Mouse (Mus musculus): ENCODE results near the gene Shcbp1l. TPM values are rescaled to one million over a fixed set of nuclear protein-coding genes. Genes with fewer than 3 reads are reported as not detected.
"Not testable (repeated sequence)": the region's sequence is repeated elsewhere in the genome, so short reads cannot be mapped to it uniquely, and the experiment has no call there.

Shcbp1l gene
- total RNA-seq, 2 experiments from 2014 or later, result 0.13 to 0.51 TPM

DNA sequence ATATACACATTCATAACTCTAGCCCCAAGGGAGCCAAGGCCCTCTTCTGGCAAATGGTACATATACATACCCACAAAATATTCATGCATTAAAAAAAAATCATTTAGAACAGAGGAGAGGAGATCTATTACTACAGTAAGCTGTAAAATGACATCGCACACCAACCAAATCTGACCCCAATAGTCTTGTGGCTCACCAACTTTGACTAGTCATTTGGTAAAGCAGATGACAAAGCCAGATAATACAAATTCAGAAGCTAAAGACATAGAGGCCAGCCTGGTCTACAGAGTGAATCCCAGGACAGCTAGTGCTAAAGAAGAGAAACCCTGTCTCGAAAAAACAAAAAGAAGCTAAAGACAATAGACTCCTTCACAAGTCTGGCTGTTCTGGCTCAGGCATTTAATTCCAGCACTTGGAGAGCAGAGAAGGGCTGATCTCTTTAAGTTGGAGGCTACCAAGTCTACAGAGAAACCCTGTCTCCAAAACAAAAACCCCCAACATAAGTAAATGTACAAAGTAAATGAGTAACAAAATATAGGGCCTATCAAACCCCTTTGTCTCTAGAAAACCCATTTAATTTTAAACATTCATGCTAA lies 60.3 kb downstream of the Shcbp1l start:
- no peak for ATAC-seq (ENCODE audit: poor library complexity, severe bottlenecking)

DNA sequence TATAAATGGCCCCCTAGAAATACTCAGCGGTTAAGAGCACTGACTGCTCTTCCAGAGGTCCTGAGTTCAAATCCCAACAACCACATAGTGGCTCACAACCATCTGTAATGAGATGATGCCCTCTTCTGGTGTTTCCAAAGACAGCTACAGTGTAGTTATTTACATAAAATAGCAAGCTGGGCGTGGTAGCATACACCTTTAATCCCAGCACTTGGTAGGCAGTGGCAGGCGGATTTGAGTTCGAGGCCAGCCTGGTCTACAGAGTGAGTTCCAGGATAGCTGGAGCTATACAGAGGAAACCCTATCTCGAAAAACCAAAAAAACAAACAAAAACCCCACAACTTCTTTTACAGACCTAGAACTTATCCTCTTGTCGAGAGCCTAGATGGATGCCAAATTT lies 61.2 kb downstream of the Shcbp1l start:
- ATAC-seq (ENCODE audit: poor library complexity, severe bottlenecking), result not testable (repeated sequence)

DNA sequence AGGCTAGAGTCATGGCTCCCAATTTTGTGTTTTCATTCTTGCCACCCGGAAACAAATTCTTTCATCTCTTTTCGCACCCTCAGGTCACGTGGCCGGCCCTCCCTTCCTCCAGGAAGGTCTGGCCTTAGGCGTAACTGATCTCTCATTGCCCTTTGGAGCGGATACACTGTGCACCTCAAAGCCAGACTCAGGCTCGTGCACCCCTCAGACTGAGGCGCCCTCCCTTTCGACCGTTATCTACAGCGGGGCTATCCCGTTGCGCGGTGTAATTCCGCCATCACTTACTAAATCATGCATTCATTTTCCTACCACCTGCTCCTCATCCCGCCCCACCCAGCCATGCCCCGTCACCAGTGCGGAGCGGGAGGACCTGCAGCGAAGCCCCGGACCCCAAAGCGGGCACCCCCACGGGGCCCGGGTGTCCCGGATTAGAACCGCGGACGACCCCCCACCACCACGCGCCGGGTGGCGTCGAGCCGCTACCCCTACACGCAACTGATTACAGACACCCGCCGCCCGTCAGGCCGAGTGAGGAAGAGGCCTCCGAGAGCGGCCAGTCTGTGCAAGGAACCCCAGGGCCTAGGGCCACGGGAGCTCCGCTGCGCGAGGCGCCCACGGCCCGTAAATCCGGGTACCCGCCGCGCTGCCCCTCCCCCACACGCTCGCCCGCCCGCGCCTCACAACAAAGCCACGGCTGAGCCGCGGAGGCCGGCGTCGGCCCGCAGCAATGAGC lies 62.0 kb downstream of the Shcbp1l start:
- ATAC-seq (ENCODE audit: poor library complexity, severe bottlenecking), result peak; percentile 43

DNA sequence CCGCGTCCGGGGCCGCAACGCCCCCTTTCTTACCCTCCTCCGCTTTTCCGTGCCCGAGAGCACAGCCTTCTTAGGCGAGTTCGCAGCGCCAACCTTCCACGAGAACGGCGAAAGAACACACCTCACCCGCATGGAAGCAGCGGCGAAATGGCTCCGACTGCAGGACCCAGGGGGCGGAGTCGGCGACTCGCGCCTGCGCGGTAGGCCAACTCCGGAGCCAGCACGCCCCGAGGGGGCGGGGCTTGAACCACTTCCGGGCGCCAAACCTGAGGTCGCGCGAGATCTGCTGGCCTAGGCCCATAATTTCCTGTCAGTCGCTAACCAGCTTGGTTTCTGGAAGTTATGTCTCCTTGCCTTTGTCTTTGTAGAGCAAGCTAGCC lies 62.5 kb downstream of the Shcbp1l start, which contains the start of gene Dhx9:
TSS of gene Dhx9 (minus strand) at position 161 of the 380 bp plus-strand sequence.
- ATAC-seq (ENCODE audit: poor library complexity, severe bottlenecking), result peak; percentile 81

DNA sequence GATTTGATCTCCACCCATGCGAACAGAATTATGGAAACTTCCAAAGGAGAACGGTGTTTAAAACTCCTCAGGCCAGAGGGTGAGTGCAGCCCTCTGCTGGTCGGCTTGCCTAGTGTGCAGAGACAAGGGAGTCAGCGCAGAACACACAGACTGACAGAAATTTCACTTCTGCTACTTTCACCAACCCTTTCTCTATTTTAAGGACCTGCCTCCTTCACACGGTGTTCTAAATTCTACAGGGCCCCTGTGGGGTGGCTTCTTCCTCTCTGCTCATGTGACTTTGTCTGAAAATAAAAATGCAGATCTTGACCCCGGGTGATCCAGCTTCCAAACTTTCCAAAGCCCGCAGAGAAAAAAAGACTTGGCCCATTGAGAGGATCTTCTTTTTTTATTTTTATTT lies 64.2 kb downstream of the Shcbp1l start:
- ATAC-seq (ENCODE audit: poor library complexity, severe bottlenecking), result peak; percentile 71

DNA sequence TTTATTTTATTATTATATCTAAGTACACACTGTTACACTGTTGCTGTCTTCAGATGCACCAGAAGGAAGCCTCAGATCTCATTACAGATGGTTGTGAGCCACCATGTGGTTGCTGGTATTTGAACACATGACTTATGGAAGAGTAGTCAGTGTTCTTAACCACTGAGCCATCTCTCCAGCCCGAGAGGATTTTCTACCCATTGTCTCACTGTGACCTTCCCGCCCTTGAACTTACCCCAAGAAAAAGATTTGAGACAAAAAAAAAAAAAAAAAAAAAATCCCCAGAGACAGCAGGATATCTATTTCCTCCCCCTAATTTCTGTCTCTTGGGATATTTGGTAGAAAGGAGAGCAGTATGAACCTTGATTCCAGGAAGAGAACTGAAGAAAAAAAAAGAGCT lies 64.6 kb downstream of the Shcbp1l start:
- no peak for ATAC-seq (ENCODE audit: poor library complexity, severe bottlenecking)

DNA sequence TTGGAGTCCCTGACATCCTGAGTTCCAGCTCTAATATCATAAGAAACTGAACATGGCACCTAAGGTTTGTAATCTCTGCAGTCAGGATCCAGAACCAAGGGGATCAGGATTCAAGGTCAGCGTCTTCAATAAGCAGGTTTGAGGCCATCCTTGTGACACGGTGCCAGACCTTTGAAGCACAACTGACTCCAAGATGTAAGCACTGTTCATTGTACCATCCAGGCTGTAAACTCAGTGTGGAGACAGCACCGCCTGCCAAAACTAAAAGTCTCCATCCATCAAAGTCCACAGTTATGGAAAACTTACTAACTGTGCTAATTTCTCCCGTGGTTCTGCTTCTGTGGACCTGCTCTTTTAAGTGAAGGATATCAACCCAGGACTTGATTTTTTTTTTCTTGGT lies 65.0 kb downstream of the Shcbp1l start:
- ATAC-seq (ENCODE audit: poor library complexity, severe bottlenecking), result no peak

DNA sequence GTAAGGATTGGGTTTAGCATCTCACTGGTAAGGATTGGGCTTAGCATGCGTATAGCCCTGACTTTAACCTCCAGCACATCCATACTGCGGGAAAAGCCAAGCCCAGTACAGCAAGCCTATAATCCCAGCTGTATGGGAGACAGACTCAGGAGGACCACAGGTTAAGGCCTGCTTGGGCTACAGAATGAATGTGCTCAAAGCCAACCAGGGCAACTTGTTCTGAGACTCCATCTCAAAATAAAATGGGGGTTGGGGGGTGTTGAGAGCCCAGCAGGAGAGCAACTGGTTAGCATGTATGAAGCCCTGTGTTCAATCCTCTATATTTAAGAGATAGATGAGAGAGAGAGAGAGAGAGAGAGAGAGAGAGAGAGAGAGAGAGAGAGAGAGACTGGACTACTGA lies 66.4 kb downstream of the Shcbp1l start:
- no peak for ATAC-seq (ENCODE audit: poor library complexity, severe bottlenecking)

DNA sequence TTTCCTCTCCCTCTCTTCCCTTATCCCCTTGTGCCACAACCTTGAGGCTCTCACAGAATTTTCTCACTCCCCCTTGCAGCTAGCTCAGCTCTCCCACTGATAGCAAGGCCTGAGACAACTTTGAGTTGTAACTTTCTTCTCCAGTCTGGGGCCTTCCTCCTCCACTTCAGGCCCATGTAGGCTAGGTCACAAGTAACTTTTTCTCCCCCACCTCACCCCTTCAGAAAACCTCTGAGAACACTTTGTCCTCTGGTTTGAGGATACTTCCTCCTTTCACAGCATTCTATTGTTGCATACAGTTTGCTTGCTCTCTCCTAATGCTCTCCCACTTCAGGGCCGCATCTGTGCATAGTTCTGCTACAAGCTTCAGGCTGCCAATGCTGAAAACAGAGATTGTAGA lies 66.9 kb downstream of the Shcbp1l start:
- ATAC-seq (ENCODE audit: poor library complexity, severe bottlenecking), result no peak

DNA sequence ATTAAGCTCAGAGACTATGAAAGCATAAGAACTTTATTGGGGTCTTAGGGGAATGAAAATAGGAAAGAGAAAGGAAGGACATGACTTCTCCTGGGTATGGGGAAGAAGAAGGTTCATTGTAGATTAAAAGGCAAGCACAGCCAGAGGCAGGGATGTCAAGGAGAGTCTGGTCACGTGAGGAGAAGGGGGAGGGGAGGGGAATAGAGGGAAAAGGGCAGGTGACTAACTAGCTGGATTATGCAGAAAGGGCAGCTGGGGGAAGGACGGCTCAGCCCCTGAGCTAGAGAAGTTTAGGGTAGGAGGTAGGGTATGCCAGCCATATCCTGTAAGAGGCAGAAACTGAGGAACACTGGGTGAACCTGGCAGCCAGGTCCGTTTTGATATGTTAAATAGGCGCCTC lies 68.4 kb downstream of the Shcbp1l start:
- no peak for ATAC-seq (ENCODE audit: poor library complexity, severe bottlenecking)

DNA sequence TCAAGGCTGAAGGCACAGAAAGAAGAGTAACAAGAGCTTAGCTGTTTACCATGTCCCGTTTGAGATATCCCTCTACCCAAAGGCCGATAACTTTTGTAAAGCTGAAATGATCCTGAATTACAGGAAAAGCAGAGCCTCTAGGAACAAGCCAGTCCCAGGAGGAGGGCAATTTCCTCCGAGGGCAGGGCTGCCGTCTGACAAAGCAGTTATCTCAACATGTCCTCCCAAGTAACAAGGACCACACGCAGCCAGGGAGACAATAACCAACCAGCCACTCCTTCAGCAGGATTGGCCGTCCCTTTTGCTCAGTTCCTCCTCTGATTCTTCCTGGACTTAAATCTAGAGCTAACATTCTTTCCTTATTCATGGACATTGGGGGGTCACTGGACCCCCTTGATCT lies 69.0 kb downstream of the Shcbp1l start:
- no peak for ATAC-seq (ENCODE audit: poor library complexity, severe bottlenecking)

DNA sequence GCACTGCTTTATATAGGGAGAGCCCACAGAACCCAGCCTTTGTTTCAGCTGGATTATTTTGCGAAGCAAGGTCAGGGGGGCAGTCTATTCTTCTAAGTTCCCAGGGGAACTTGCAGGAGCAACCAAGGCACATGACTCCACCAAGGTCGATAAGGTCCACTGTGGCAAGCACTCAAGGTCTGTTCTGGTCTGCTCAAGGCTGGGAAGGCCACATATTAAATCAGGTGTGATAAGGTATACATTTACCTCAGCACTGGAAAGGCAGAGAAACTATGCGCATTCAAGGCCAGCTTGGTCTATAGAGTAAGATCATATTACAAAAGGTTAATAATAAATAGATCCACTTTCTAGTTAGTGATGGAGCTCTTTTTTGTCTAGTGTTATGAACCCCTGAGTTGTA lies 71.1 kb downstream of the Shcbp1l start:
- ATAC-seq (ENCODE audit: poor library complexity, severe bottlenecking), result no peak

DNA sequence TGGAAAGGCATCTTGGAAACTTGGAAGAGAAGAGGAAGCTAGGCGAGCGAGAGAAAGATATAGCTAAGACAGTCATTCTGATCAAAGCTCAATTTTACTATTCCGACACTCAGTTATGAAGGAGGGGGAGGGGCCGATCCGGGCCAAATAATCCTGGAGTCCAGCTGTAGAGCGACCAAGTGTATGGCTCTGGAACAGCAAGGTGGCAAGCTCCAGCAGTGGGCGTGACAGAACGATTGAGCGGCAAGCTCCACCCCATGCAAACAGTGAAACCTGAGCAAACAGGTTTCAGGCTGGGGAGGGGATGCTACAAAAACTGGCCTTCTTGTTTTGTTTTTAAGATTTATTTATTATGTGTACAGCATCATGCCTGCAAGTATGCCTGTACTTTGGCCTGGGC lies 75.1 kb downstream of the Shcbp1l start:
- no peak for ATAC-seq (ENCODE audit: poor library complexity, severe bottlenecking)

DNA sequence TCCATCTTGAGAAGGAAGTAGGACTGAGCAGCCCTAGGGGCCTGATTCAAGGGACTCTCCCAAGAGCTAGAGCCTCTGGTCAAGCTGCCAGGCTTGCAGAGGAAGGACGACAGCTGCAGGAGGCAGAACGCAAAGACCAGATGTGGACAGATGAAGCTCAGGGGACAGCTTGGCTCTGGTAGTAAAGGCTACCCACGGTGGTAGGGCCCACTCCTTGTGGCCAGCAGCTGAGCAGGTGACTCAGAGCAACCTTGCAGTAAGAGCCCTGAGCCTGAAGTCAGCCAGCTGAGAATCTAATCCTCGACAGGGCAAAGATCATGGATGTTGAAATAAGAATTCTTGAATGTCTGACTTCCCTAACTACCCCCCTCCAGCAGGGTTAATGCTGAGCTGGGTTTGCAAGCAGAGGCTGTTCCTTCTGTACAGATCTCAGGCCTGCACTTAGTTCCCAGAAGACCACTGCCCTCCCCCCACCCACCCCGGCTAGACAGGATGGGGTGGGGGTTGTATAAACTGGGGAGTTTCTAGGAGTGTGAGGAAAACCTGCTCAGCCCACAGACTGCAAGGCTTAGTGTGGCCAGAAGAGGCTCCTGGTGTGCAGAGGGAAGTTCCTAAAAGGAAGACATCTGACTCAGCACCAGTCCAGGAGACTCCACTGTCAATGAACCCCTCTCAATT lies 76.8 kb downstream of the Shcbp1l start:
- ATAC-seq (ENCODE audit: poor library complexity, severe bottlenecking), result peak; percentile 69

Other genes starting within 250 kb of the Shcbp1l start
- not detected in 2 replicates for gene Lamc2, start 238.7 kb upstream of the Shcbp1l start, total RNA-seq (2015)
- gene Lamc2, start 238.7 kb upstream of the Shcbp1l start, total RNA-seq (2017), result not detected in 2 replicates
- gene Lamc1, start 92.4 kb upstream of the Shcbp1l start, total RNA-seq (2015), result 1.1 and 2.3 TPM in 2 replicates
- gene Lamc1, start 92.4 kb upstream of the Shcbp1l start, total RNA-seq (2017), result 0.73 and 0.92 TPM in 2 replicates
- 90.5 and 96.5 TPM in 2 replicates for gene Dhx9, start 62.5 kb downstream of the Shcbp1l start, total RNA-seq (2015)
- 78.1 and 115 TPM in 2 replicates for gene Dhx9, start 62.5 kb downstream of the Shcbp1l start, total RNA-seq (2017)
- 8.5 and 9.4 TPM in 2 replicates for gene Npl, start 124.9 kb downstream of the Shcbp1l start, total RNA-seq (2015)
- 2.2 and 3.4 TPM in 2 replicates for gene Npl, start 124.9 kb downstream of the Shcbp1l start, total RNA-seq (2017)
- gene Rgs8, start 227.9 kb downstream of the Shcbp1l start, total RNA-seq (2015), result not detected in 2 replicates
- 0.33 TPM in 1 of 2 replicates, not detected in the other for gene Rgs8, start 227.9 kb downstream of the Shcbp1l start, total RNA-seq (2017)